Mouse (Mus musculus) midbrain, embryonic 16.5 days (tissue): Measurements from ENCODE around the gene Mlec. TPM values are rescaled to one million over a fixed set of nuclear protein-coding genes. Genes with fewer than 3 reads are reported as not detected.

Source experiments
- ATAC-seq: fragments of 200-750 bp; cut with Nextera tagmentation; 2 replicates; pipeline ENCODE4 v1.8.0; 2017; ENCODE audit warnings: moderate TSS enrichment
- H3K27ac ChIP-seq: fragments of 300-500 bp; sonication (generic); 2 replicates; pipeline ENCODE4 v1.5.1; 2014; ENCODE audit warnings: mild to moderate bottlenecking, low read length, mixed read lengths
- H3K27me3 ChIP-seq: fragments of 300-500 bp; sonication (generic); 2 replicates; pipeline ENCODE4 v1.6.1; 2014; ENCODE audit warnings: low read depth, low read length, mixed read lengths; ENCODE audit not compliant: control insufficient read depth, insufficient read depth
- H3K36me3 ChIP-seq: fragments of 300-500 bp; sonication (generic); 2 replicates; pipeline ENCODE4 v1.6.1; 2014; ENCODE audit warnings: mild to moderate bottlenecking, low read length, moderate library complexity, mixed read lengths; ENCODE audit not compliant: control insufficient read depth, insufficient read depth
- H3K4me1 ChIP-seq: fragments of 300-500 bp; sonication (generic); 2 replicates; pipeline ENCODE4 v1.6.1; 2014; ENCODE audit warnings: mild to moderate bottlenecking, low read length, mixed read lengths; ENCODE audit not compliant: control insufficient read depth, insufficient read depth
- H3K4me2 ChIP-seq: fragments of 300-500 bp; sonication (generic); 2 replicates; pipeline ENCODE4 v1.6.1; 2014; ENCODE audit warnings: mild to moderate bottlenecking, low read length, mixed read lengths
- H3K4me3 ChIP-seq: fragments of 300-500 bp; sonication (generic); 2 replicates; pipeline ENCODE4 v1.5.1; 2014; ENCODE audit warnings: low read depth, mild to moderate bottlenecking, low read length, moderate library complexity, mixed read lengths
- H3K9ac ChIP-seq: fragments of 300-500 bp; sonication (generic); 2 replicates; pipeline ENCODE4 v1.6.1; 2014; ENCODE audit warnings: low read depth, low read length, mixed read lengths
- H3K9me3 ChIP-seq: fragments of 300-500 bp; sonication (generic); replicated peaks from 2 replicates; pipeline ENCODE4 v1.6.1; 2014; ENCODE audit warnings: mild to moderate bottlenecking, low read length, mixed read lengths; ENCODE audit not compliant: control insufficient read depth, poor library complexity, severe bottlenecking
- WGBS: fragments of 180-500 bp; shearing (Covaris S2); extraction: QIAGEN DNeasy Blood & Tissue Kit; methylation state at CpG from one replicate; pipeline ENCODE4 v1.1.7; 2014; 5-methylcytosine and 5-hydroxymethylcytosine counted together
- polyA plus RNA-seq: library from polyadenylated mRNA; unstranded; fragments of >200 nt; fragmentation: Nextera tagmentation; extraction: Ambion mirVana; gene quantifications from 2 replicates; pipeline ENCODE4 v1.2.1, GENCODE M21; 2015

Mlec gene
- polyA plus RNA-seq, 1 experiment from 2014 or later = 25.4 TPM

DNA sequence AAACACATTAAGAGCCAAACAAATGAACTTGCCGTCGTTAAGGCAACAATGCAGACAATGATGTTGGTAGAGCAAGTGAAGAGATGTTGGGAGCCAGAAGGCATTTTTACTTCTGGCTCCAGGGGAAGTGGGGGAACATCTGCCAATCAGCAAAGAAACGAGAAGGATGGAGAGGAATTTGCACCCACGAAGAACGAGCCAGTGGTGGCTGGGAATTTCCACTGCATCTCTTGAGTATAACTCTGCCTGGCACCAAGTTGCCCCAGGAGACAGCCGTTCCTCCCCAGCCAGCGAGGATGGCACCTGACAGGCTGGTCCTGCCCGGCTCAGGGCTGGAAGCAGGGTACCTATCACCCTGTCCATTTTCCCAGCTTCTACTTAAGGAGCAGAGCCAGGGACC, 24.9 kb upstream of the Mlec start:
- Histone ChIP-seq H3K4me3 (no peak overlapping the region), H3K27ac (no peak overlapping the region), H3K27me3 (no peaks in the 10 kb centered on the region), H3K9me3 (no peaks in the 10 kb centered on the region), H3K4me2 (no peak overlapping the region), H3K36me3 (no peaks in the 10 kb centered on the region), H3K4me1 (peaks cover 16% of the 10 kb centered on the region), H3K9ac (no peak overlapping the region)
- ATAC-seq = no peak
- WGBS = 84% methylated on average over 8 of the region's 8 CpGs

DNA sequence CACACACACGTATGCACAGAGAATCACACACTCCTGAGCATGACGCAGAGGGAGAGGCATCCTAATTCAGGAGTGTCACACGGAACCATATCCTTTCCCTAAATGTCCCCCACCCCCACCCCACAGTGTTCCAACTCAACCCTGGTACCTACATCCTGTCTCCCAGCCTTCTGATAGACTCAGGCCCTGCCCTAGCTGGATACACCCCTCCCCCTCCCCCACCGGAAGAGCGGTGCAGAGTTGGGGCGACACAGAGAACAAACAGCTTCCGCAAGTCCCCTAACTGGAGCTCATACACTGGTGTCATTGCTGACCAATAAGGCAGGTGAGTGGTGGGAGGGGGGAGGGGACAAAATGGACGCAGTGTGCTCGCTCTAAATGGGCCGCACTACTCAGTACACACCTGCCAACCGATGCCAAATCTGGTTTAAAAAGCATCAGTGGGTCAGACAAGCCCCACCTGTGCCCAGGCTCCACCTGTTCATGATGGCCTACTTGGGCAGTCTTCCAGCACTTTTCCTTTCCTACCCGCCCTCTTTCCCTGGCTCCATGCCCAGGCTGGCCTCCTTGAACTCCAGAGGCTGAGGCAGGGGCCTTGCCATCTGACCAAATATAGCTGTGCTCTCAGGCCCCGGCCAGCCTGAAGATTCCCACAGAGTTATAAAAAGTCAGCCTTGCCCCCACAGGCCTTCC, 23.4 kb upstream of the Mlec start:
- Histone ChIP-seq H3K36me3 (no peaks in the 10 kb centered on the region), H3K27me3 (no peaks in the 10 kb centered on the region), H3K4me2 (no peak overlapping the region), H3K9ac (no peak overlapping the region), H3K27ac (no peak overlapping the region), H3K4me1 (peaks cover 10% of the 10 kb centered on the region), H3K4me3 (no peak overlapping the region), H3K9me3 (no peaks in the 10 kb centered on the region)
- 81% methylated on average over 13 of the region's 13 CpGs for whole genome bisulfite sequencing
- ATAC-seq = no peak; the same call in 1 of the 2 replicates

DNA sequence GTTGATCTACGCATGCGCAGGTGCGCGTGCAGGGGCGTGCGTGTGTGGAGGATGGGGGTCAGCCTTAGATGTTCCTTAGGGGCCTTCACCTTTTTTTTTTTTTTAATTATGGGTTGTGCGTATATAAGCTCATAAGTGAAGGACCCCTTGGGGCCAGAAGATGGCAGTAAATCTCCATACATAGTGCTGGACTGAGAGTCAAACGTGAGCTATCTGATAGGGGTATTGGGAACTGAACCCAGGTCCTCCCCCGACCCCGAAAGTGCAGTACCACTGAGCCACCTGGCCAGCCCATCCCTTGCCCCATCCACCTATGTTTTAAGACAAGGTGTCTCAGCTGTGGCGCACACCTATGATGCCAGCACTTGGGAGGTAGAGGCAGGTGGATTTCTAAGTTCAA, 21.6 kb upstream of the Mlec start:
- H3K9me3 ChIP-seq = no peaks in the 10 kb centered on the region
- ATAC-seq = no peak
- no peak overlapping the region for H3K27ac ChIP-seq
- no peak overlapping the region for H3K4me2 ChIP-seq
- no peaks in the 10 kb centered on the region for H3K36me3 ChIP-seq
- H3K27me3 ChIP-seq = no peaks in the 10 kb centered on the region
- 95% methylated on average over 11 of the region's 11 CpGs for WGBS
- H3K9ac ChIP-seq = no peak overlapping the region
- H3K4me1 ChIP-seq = peaks cover 6% of the 10 kb centered on the region
- no peak overlapping the region for H3K4me3 ChIP-seq

GRCm38 (mm10) chr5:115177866-115178265, 19.9 kb upstream of the Mlec start:
- H3K36me3 ChIP-seq = no peaks in the 10 kb centered on the region
- H3K9me3 ChIP-seq = no peaks in the 10 kb centered on the region
- 80% methylated on average over 6 of the region's 6 CpGs for WGBS
- no peak overlapping the region for H3K9ac ChIP-seq
- H3K27me3 ChIP-seq = no peaks in the 10 kb centered on the region
- no peak overlapping the region for H3K4me3 ChIP-seq
- no peak overlapping the region for H3K27ac ChIP-seq
- no peaks in the 10 kb centered on the region for H3K4me1 ChIP-seq
- no peak for ATAC-seq
- no peak overlapping the region for H3K4me2 ChIP-seq

- WGBS = 80% methylated on average over 1 of the region's 1 CpGs
- Histone ChIP-seq H3K27me3 (no peaks in the 10 kb centered on the region), H3K9ac (no peak overlapping the region), H3K36me3 (no peaks in the 10 kb centered on the region), H3K4me1 (no peaks in the 10 kb centered on the region), H3K27ac (no peak overlapping the region), H3K4me2 (no peak overlapping the region), H3K9me3 (no peaks in the 10 kb centered on the region), H3K4me3 (no peak overlapping the region)
- ATAC-seq = no peak
These were observed 16.6 kb upstream of the Mlec start for GRCm38 (mm10) chr5:115174554-115174953.

GRCm38 (mm10) chr5:115170150-115170549, 12.2 kb upstream of the Mlec start:
- 91% methylated on average over 8 of the region's 8 CpGs for WGBS

DNA sequence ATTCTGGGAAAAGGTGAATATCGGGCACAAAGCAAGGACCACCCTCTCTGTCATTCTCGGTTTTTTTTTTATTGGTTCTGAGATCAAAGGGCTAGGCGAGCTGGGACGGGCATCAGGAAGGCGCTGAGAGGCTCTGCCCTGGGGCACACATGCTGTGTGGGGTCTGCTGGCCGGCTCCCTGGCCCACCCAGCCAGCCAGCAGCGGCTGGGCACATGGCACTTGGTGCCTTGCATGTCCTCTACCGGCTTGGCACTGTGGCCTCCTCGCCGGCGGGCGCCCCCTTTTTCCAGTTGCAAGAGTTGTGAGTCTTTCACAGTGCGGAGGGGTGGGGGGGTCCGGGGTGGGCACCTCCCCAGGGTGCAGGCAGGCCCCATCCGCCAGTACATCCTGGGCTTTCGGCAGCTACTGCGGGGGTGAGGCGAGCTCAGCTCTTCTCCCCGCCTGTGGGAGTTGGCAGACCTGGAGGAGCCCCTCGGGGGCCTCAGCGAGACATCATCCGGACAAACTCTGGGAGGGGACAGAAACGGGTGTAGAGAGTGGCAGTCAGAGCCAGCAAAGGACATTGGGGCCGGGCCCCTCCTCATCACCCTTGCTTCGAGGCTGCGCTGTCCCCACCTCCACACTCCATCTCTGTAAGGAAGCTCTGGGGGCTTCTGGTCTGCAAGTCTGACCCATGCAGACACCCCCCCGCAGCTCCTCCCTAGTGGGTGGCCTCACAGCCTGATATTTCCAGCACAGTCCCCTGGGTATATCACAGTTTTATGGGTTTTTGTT, 10.8 kb upstream of the Mlec start:
- WGBS = 47% methylated on average over 26 of the region's 27 CpGs
- Histone ChIP-seq H3K4me1 (no peaks in the 10 kb centered on the region), H3K4me2 (no peak overlapping the region), H3K27me3 (no peaks in the 10 kb centered on the region), H3K27ac (no peak overlapping the region), H3K4me3 (no peak overlapping the region), H3K9me3 (no peaks in the 10 kb centered on the region), H3K36me3 (no peaks in the 10 kb centered on the region), H3K9ac (no peak overlapping the region)
- ATAC-seq = no peak

More at GRCm38 (mm10) chr5:115170150-115170549, 12.2 kb upstream of the Mlec start:
- ATAC-seq = no peak
- H3K4me3 ChIP-seq = no peak overlapping the region
- H3K9me3 ChIP-seq = no peaks in the 10 kb centered on the region
- H3K9ac ChIP-seq = no peak overlapping the region
- no peaks in the 10 kb centered on the region for H3K27me3 ChIP-seq
- H3K36me3 ChIP-seq = no peaks in the 10 kb centered on the region
- H3K27ac ChIP-seq = no peak overlapping the region
- no peaks in the 10 kb centered on the region for H3K4me1 ChIP-seq
- no peak overlapping the region for H3K4me2 ChIP-seq

- Histone ChIP-seq H3K36me3 (no peaks in the 10 kb centered on the region), H3K4me1 (no peaks in the 10 kb centered on the region), H3K27me3 (no peaks in the 10 kb centered on the region), H3K27ac (no peak overlapping the region), H3K4me3 (no peak overlapping the region), H3K4me2 (no peak overlapping the region), H3K9ac (no peak overlapping the region), H3K9me3 (no peaks in the 10 kb centered on the region)
- no peak for ATAC-seq
- WGBS = 79% methylated on average over 6 of the region's 6 CpGs
These were observed 9.4 kb upstream of the Mlec start for GRCm38 (mm10) chr5:115167396-115167795.

- Histone ChIP-seq H3K27ac (no peak overlapping the region), H3K9me3 (no peaks in the 10 kb centered on the region), H3K4me2 (no peak overlapping the region), H3K36me3 (no peaks in the 10 kb centered on the region), H3K4me1 (no peaks in the 10 kb centered on the region), H3K9ac (no peak overlapping the region), H3K4me3 (no peak overlapping the region), H3K27me3 (no peaks in the 10 kb centered on the region)
- 82% methylated on average over 7 of the region's 7 CpGs for WGBS
- no peak for ATAC-seq
These were observed 8.8 kb upstream of the Mlec start for GRCm38 (mm10) chr5:115166815-115167194.
